Mouse (Mus musculus) T-helper 17 cell (primary cell): ENCODE data around the gene Cped1.

Source experiments
- in situ Hi-C, 2 experiments: fragments of 300-600 bp; cut with MboI, MseI; formaldehyde crosslinking; loops; 1 replicate in 1 of 2; 2 replicates in 1 of 2; pipeline ENCODE4 v1.15.1; 2025; ENCODE audit warnings: high pct_unique_total_duplicates in 2 of 2

Gene Cped1

DNA sequence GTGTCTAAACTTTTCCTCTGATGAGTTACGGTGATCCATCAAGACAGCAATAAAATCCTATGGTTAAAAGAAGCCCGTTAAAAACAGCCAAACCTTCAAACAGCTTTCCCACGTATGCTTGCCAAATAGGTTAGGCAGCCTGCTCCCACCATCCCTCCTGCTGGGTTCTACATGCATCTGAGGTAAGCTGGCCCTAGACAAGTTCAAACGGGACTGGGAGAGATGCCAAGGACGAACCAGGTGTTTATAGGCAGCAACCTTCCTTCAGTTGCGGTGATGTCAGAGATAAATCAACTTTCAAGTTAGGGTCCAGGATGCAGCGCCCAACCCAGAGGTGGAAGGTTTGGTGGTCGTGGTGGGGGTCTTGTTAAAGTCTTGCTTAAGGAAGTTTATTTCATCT lies 155.1 kb downstream of the Cped1 start:
- in situ Hi-C loops, result no loop called here

DNA sequence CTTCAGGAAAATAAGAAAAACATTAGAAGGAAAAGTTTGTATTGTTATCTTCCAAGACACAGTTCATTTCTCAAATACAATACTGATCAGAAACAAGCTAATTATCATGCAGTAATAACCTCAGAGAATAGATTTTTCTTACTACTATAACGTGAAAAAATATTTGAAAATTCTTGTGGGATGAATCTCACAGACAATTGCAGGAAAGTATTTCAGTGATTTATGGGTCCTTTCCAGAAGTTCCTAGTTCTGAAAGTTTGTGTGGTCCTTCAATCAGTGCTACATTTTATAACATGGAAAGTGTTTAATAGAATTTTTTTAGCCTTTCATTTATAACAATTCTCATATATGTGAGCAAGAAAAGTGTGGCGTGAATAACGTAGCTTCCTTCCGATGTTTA lies 161.5 kb downstream of the Cped1 start:
- in situ Hi-C loops, result loop anchor here in 1 of 2 experiments (5.0 kb wide), 1 partner anchor 360 kb away; no protein-coding TSS in a partner anchor

DNA sequence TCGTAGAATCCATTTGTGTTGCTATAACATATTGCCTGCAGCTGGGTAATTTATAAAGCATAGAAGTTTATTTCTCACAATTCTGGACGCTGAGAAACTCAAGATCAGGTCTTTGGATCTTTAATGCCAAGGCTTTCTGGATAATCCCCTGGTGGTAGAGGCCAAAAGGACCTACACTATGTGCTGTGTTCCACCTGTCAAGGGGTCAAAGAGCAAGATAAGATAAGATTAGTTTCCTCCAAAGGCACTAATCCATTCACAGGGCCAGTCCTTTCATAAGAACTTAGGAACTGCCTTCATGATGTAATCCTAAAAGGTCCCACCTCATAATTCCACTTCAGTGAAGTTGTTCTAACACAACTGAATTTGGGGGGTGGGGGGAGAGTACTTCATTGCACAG lies 162.8 kb downstream of the Cped1 start:
- in situ Hi-C loops, result loop anchor here in 1 of 2 experiments (5.0 kb wide), 1 partner anchor 359 kb away; no protein-coding TSS in a partner anchor

DNA sequence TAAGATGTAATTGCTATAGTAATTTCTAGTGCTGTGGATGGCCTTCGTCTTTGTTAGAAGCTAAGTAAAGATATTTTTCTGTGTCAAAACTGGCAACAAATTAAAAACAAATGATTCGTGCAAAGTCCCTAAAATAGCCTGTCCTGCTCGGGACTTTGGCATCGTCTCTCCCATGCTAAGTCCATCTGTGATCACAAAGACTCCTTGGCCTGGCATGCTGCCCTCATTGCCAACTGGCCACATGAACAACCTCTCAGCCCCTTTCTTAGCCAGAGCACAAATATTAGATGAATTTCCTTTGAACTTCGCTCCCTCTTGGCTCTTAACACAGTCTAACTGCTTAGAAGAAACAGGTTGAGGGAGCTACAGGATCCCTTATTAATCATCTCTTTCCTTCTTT lies 171.7 kb downstream of the Cped1 start:
- in situ Hi-C loops, result no loop called here

DNA sequence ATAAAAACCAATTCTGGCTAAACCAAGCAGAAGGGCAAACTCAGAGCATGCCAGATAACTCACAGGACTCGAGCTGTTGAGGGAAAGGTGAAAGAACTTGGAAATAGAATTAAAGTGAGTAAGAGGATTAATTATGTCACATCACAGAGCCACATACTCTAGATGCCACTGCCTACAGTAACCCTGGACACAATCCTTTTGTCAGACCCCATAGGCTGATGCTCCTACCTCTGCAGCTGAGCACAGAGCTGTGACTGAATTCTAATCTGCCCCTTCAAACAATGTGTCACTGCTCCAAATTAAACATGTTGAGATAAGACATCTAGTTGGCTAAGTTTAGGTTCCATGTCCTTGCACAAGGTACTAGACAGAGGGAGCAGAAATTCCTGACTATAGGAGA lies 176.2 kb downstream of the Cped1 start:
- in situ Hi-C loops, result no loop called here

DNA sequence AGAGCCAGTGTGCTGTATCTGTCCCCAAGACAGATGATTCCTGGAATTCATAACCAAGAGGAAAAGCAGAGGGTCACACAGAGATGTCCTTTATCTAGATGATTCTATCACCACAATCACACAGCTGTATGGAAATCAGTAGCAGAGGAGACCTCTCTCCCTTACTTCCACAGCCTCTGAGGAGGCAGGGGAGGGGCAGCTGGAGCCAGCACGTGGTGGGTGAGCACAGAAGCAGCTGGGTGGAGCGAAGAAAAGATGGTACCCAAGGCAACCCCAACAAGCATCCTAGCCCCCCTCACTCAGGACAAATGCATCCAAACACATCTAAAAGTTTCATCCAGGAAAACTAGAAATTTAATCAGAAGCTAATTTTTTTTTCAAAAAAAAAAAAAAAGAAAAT lies 182.7 kb downstream of the Cped1 start:
- in situ Hi-C loops, result no loop called here

DNA sequence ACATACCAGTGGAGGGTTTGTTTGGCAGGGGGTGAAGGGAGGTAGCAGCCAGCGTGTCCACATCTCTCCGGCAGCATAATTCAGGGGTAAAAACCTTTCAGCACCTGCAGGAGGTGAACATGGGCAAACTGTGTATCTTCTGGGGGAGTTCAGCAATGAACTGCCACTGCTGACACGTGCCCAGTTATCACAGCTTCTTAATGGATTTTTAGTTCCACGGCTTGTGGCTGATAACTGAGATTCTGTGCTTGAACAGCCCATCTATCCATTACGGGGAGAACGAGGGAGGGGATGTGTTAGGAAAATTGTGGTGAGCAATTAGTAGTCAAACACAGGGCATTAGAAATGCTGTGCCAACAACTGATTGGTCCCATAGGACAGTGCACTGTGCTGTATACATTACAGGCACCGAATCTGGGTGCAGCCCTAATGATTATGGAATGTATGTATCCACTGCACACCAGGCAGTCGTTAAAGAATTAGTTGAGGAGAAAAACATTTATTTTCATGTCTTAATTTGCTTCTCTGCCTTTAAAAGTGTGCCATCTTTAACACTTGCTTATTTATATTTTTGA lies 193.1 kb downstream of the Cped1 start:
- in situ Hi-C loops, result no loop called here

DNA sequence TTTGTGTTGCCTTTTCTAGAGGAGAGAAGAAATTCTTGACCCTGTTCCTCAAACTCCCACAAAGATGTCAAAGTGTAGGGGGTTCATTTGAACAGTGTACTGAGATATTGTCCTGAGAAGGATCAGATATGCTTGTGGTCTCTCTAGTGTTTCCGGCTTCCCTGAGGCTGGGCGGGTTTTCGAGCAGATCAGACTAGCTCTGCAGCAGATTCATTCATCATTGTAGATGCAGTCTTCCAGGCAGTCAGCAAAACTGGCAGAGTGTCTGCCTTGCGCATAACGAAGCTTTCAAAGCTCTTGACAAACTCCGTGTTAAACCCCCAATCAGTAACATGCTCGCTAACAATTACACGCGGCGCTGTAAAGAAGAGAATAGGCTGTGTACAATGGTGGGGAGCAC lies 194.6 kb downstream of the Cped1 start:
- in situ Hi-C loops, result no loop called here

DNA sequence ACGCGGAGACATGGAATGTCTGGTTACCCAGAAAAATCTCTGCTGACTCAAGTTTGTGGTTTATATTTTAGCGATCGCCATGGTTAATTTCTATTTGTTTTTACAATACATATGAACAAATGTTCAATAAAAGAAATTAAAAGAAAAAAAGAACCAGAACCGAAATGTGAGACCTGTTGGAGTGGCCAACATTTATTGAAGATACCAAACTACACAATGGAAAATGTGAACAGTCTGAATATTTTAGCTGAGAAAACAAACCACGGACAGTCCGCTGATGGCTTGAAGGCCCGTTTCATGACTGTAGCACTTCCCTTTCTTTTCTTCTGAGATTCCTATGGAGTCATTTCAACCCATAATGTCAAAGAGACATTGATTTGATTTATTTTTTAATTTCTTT lies 201.3 kb downstream of the Cped1 start:
- in situ Hi-C loops, result no loop called here

DNA sequence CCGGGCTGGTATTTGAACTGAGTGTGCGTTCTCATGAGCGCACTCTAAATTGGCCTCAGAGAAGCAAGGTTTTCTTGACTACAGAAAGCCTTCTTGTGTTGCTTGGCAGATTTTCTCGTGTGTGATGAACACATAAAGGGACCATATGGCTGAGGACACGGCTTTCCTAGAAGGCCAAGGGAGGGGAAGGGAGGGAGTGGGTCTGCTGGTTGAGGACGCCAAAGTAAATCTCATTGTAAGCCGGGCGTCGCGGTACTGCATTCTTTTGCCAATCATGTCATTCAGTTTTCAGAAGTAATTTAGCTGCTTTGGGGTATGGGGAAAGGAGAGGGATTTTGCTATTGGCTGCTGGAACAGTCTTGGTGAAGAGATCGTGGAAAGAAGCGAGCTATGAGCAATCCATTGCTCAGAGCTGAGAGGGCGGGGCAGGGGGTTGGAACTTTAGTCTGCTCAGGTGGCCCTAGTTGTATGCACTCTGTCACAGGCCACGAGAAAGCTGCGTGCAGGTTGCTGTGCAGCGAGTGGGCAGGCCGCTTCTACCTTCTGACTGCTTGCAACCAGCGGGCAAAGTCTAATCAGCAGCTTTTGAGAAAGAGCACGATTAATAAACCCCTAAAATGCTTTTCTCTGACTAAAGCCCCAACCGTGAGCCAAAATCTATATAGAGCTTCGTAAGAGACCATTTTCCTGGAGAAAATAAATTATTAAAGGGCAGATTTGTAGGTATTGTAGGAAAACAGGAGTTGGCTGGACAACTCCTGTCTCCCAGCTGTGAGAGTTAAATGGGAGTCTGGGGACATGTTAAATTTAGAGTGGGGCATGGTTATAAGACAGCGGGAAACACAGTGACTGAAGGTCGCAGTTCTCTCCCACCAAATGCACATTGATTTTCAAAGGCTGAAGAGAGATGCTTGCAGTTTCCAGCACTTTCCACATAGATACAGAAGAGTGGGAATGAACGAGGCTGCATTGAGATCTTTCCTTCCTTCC lies 203.9 kb downstream of the Cped1 start:
- in situ Hi-C loops, result no loop called here

DNA sequence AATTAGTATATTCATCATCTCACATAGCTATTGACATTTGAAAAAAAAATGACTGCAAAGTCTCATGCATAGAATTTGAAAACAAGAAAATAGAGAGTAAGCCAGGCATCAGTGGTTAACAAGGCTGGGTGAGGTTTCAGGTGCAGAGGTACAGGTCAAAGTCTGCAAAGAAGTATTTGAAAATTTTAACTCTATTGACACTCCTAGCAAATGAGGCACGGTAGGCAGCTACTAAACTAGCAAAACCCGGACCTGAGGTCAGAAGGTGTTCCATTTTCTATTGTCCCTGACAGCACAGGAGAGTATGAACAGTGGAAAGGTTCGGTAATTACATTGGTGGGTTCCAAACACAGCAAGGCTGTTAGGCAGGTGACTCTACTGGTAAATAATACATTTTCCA lies 212.9 kb downstream of the Cped1 start:
- in situ Hi-C loops, result no loop called here

DNA sequence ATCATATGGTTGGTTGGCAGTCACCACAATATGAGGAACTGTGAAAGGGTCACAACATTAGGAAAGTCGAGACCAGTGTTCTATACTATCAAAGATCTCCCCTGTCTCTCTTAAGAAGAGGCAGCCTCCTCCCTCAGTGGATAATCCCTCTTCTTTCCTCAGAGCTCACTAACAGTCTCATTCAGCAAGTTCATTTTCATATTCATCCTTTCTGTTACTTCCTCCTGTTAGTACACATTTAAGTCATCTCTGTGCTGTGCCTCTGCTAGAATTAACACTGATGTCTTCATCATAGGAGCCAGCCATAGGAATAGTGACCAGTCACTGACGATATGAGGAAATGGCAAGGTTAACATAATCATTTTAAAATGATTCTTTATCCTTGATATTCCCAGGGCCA lies 213.8 kb downstream of the Cped1 start:
- in situ Hi-C loops, result no loop called here

DNA sequence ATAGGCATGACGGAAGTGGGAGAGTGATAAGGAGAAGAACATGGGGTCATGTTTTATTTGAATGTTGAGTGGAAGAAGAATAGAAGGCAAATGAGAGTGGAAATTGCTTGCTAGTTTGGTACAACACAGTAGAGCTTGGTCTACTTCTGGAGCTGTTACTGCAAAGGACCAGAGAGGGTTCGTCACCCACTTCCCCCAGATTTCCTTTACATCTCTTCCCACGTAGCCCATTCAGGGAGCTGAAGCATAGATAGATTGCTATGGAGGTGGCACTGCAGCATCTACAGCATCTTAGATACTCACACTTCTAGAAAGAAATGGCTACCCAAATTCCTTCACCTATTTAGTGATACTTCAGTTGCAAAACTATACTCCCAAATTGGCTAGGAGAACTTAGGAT lies 214.4 kb downstream of the Cped1 start:
- in situ Hi-C loops, result no loop called here

DNA sequence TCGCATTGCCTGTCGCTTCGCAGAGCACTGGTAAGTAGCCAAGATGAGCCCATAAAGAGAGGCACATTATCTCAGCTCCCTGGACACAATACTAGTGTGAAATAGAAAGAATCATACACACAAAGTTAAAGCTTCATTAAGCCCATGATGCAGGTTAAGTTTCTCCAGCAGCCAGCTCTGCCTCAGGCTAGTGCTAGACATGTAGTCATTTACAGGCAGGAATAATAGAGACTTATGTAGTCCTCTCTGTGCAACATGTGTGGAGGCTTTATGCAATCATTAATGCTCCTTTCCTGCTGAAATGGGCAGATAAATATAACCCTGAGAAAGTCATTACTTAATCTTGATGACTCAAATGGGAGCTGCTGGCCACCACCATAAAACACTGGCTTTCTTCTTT lies 216.2 kb downstream of the Cped1 start:
- in situ Hi-C loops, result no loop called here

DNA sequence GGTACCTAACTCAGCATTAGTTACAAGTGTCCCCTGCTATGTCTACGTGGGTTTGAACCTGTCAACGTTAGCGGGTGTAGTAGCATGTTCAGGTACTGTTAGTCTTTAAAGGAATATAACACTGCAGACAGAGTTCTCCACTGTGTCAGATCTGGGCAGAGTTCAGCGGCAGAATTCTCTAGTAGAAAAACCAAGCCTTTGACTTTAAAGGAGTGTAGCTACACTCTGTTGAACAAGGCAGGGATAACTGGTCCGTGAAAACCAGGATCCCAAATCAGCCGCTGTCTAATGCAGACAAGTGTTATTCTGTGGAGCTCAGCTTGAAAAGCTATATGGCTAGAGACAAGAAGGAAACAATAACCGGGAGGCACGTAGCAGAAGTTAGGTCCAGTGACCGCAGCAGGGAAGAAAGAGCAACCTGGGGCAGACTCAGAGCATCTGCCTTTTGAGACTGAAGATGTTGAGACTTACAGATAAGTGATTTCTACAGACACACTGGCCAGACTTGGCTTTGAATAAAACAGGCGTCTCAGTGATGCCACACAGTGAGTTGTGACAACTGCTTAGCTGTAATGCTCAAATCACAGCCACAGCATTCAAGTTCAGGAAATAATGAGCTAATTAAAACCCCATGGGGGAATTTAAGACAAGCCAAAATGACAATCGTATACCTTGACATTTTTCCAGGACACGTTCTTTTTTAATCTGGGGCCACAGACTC lies 219.5 kb downstream of the Cped1 start:
- in situ Hi-C loops, result no loop called here

DNA sequence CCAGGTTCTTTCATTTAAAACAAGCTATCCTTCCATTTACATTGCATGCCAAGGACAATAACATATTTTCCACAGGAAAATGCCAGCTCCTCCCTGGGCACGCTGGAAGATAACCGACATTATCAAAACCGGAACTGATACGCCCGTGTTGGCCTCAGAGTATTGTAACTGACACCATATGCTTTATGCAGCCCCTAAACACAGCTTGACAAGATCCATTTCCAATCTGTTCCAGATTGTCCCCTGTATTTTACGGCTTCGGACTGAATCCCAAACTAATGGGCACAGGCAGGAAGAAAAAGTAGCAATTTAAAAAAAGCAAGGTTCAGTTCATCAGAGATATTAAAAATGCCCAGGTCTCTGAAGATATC lies 220.0 kb downstream of the Cped1 start:
- in situ Hi-C loops, result no loop called here

DNA sequence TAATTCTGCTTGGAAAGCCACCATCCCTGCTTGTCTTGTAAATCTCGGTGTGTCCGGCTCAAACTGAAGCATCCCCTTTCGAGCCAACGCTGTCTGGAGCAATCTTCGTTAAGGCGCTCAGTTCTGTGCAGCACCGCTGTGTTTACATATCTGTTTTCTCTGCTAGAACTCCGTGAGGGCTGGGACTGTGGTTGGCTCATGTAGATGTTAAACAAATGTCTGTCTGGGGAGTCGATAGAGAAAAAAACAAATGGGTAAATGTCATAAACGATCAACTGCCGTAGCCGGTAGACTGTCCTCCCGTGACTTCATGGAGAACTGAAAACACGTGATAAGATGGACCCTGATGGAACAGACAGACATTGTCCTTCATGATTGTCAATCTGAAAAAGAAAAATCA lies 220.5 kb downstream of the Cped1 start:
- in situ Hi-C loops, result no loop called here

DNA sequence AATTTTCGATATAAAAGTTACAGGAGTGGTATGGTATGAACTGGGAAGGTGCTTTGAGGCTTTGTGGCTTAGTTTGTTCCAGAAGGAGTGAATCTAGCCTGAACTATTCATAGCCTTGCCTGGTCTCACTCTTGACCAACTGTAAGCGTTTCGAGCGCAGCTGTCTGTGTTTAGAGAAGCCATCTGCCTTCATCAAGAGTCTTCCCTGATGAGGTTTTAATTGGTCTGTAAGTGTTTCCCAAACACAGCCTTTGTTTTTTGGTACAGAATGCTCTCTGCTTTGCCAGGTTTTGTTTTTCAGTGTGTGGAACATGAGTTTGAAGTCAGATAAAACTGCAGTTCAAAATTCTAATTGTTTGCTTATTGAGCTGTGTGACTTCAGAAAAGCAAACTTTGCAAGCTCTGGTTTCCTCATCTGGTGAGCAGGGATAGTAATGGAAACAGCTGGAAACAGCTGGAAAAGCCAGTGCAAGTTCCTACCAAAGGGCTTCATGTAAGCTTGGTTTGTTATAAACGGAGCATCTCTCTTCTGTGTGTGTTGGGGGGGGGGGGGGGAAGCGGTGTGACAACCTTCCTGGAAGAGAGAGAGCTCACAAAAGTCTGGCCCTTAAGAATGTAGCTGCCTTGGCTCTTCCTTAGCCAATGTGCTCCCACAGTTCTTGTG lies 221.0 kb downstream of the Cped1 start:
- in situ Hi-C loops, result no loop called here

DNA sequence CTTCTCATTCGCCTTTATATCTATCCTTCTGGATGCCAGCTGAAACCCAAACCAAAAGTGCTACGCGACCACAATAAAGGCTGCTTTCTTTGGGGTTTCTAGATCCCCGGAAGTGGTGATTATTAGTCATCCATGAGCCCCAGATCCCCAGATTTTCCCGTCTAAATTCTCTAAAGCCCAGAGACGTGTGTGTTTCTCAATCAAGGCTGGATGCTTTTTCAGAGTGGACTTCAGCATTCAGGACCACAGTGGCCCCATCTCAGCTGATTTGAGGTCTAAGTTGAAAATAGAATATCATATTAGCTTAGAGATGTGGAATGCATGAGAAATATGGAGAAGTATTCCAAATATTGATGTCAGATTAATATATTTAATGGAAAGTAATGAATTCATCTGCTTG lies 226.4 kb downstream of the Cped1 start:
- in situ Hi-C loops, result no loop called here

DNA sequence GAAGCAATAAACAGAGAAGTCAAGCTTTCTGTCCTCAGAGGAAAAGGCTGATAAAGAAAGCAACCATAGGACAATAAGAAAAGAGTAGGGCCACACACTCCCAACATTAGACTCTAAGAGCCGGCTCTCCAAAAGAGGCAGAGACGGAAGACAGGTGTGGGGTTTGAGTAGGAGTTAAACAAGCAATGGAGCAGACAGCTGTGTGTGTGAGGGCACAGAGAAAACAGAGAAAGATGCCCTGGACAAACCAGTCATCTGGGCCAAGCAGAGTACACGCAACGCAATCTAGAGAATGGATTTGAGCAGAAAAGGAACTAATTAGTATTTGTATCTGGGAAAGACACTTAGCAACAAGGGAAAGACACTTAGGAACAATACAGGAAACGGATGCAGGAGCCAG lies 227.5 kb downstream of the Cped1 start:
- in situ Hi-C loops, result no loop called here

DNA sequence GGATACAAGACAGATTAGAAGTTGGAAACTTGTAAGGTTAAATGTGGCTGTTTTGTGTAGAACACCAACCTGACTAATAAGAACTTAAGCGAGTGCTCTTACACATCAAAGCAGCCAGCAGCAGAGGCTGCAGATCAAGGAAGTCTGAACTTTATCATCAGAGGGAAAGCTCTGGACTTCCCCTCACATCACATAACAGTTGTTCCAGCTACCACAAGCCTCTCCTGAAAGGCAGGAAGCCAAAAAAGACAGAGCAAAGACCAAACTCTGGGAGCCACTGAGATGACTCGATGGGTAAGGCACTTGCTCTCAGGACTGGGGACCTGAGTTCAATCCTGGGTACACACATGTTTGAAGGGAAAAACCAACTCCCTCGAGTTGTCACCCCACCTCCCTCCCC lies 228.1 kb downstream of the Cped1 start:
- in situ Hi-C loops, result no loop called here

DNA sequence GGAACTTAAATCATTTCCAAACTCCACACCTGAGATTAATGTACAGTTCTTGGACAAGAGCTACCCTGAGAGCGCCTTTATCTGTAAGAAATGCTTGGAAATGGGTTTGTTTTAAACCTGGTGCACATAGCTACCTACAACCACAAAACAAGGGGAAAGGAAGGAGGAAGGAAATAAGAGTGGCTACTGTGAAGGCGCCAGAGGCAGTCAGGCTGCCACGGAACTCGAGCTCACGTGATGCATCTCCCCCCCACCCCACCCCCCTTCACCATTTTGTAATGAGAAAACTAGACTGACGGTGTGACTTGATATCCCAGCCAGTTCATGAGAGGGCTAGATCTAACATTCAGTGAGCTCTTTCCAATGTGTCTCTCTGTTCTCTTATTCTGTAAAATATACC lies 228.9 kb downstream of the Cped1 start:
- in situ Hi-C loops, result no loop called here
